Mouse (Mus musculus): ENCODE data around the gene Actr6. TPM values are rescaled to one million over a fixed set of nuclear protein-coding genes. Genes with fewer than 3 reads are reported as not detected.
A peak's percentile ranks its signal among the peaks of the same experiment; 100 is the strongest.

The Actr6 gene
- polyA plus RNA-seq, 1 experiment from 2014 or later: 33.2 TPM

- 48% methylated on average over 20 of the region's 20 CpGs for WGBS
- peak overlapping the region; percentile 21; the same call in 1 of the 2 replicates for H3K4me2 ChIP-seq
Observed at GRCm38 (mm10) chr10:89695194-89695911, 36.7 kb downstream of the Actr6 start.

DNA sequence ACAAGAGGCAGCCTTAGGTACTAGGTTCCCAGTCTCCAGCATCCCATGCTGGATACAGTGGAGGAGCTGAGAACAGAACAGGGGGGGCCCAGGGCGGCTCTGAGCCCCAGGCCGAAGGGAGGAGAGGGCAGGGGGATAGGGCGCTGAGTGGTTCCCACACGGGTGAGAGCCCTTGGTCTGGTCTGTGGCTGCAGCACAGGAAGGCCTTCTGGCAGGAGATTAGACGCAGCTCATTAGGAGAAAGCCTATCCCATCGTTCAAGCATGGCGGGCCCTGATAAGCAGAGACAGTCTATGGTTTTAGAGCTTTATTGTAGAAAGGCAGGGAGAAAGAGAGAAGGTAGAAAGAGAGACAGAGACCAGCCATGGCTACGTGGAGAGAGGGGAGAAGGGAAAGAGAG, 42.1 kb downstream of the Actr6 start:
- no peaks in the 10 kb centered on the region for H3K36me3 ChIP-seq (ENCODE audit: control insufficient read depth, insufficient read depth, low read length)
- peaks cover 21% of the 10 kb centered on the region for H3K4me1 ChIP-seq (replicated peaks; ENCODE audit: control insufficient read depth, insufficient read depth, low read length)
- H3K9me3 ChIP-seq (ENCODE audit: control insufficient read depth, low read length): no peaks in the 10 kb centered on the region
- DNase-seq (ENCODE audit: low spot score) (peak; percentile 50), ATAC-seq (replicated peaks; ENCODE audit: low FRiP score) (peak; percentile 45)
- H3K27ac ChIP-seq (ENCODE audit: low read depth, low read length): no peak overlapping the region
- peak overlapping the region; percentile 39 for H3K4me2 ChIP-seq
- no peak overlapping the region for H3K4me3 ChIP-seq (ENCODE audit: low read depth, low read length)
- no peaks in the 10 kb centered on the region for H3K27me3 ChIP-seq (replicated peaks; ENCODE audit: control insufficient read depth, insufficient read depth, low read length)
- no peak overlapping the region for H3K9ac ChIP-seq (ENCODE audit: low read depth, low read length)
- WGBS: 33% methylated on average over 8 of the region's 8 CpGs

More at GRCm38 (mm10) chr10:89695194-89695911, 36.7 kb downstream of the Actr6 start:
- no peak for DNase-seq (ENCODE audit: low spot score)
- H3K27me3 ChIP-seq (replicated peaks; ENCODE audit: control insufficient read depth, insufficient read depth, low read length): no peaks in the 10 kb centered on the region
- H3K9ac ChIP-seq (ENCODE audit: low read depth, low read length): no peak overlapping the region
- no peaks in the 10 kb centered on the region for H3K36me3 ChIP-seq (ENCODE audit: control insufficient read depth, insufficient read depth, low read length)
- no peak overlapping the region for H3K4me3 ChIP-seq (ENCODE audit: low read depth, low read length)
- ATAC-seq (replicated peaks; ENCODE audit: low FRiP score): no peak
- H3K4me1 ChIP-seq (replicated peaks; ENCODE audit: control insufficient read depth, insufficient read depth, low read length): 0 out of 2 replicates have a peak, but pooled peaks cover under 1% of the 10 kb centered on the region
- no peaks in the 10 kb centered on the region for H3K9me3 ChIP-seq (ENCODE audit: control insufficient read depth, low read length)
- H3K27ac ChIP-seq (ENCODE audit: low read depth, low read length): no peak overlapping the region; the same call in 1 of the 2 replicates

DNA sequence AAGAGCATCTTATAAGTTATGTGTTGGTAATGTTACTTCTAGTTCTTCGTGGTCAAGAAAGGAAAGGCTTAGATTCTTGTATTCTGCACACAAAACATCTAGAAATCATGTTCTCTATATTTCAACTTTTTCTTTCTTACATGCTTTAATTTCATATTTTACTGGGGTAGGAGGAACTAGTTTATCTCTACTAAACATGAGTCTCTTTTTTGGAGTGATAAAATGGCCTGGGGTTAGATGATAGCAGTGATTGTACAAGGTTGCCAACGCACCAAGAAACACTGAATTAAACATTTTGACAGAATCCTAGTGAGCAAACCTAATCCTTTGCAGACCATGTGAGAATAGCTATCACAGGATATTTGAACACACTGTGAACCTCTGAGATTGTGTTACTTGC, 44.6 kb downstream of the Actr6 start:
- Histone ChIP-seq H3K36me3 (ENCODE audit: control insufficient read depth, insufficient read depth, low read length) (no peaks in the 10 kb centered on the region), H3K27ac (ENCODE audit: low read depth, low read length) (no peak overlapping the region), H3K4me1 (replicated peaks; ENCODE audit: control insufficient read depth, insufficient read depth, low read length) (peaks cover 29% of the 10 kb centered on the region), H3K4me3 (ENCODE audit: low read depth, low read length) (no peak overlapping the region), H3K9ac (ENCODE audit: low read depth, low read length) (no peak overlapping the region), H3K4me2 (peak overlapping the region; percentile 87; the same call in 1 of the 2 replicates), H3K9me3 (ENCODE audit: control insufficient read depth, low read length) (no peaks in the 10 kb centered on the region), H3K27me3 (replicated peaks; ENCODE audit: control insufficient read depth, insufficient read depth, low read length) (no peaks in the 10 kb centered on the region)
- 53% methylated on average over 2 of the region's 2 CpGs for WGBS
- no peak for DNase-seq (ENCODE audit: low spot score)
- no peak for ATAC-seq (replicated peaks; ENCODE audit: low FRiP score)

GRCm38 (mm10) chr10:89686139-89686808, 45.8 kb downstream of the Actr6 start, which contains the start of gene Scyl2:
TSS of gene Scyl2 (minus strand) at chr10:89686285.
- H3K27ac ChIP-seq (ENCODE audit: low read depth, low read length): peak within 1 kb of the TSS; percentile 88
- peak within 1 kb of the TSS; percentile 92 for H3K9ac ChIP-seq (ENCODE audit: low read depth, low read length)
- H3K4me3 ChIP-seq (ENCODE audit: low read depth, low read length): peak within 1 kb of the TSS; percentile 99
- ATAC-seq (replicated peaks; ENCODE audit: low FRiP score) (peak; percentile 95), DNase-seq (ENCODE audit: low spot score) (peak; percentile 93)
- peaks cover 32% of the 10 kb centered on the region for H3K4me1 ChIP-seq (replicated peaks; ENCODE audit: control insufficient read depth, insufficient read depth, low read length)
- peak within 1 kb of the TSS; percentile 87 for H3K4me2 ChIP-seq
- no peaks in the 10 kb centered on the region for H3K27me3 ChIP-seq (replicated peaks; ENCODE audit: control insufficient read depth, insufficient read depth, low read length)
- H3K36me3 ChIP-seq (ENCODE audit: control insufficient read depth, insufficient read depth, low read length): no peaks in the 10 kb centered on the region
- H3K9me3 ChIP-seq (ENCODE audit: control insufficient read depth, low read length): no peaks in the 10 kb centered on the region
- 5% methylated on average over 31 of the region's 31 CpGs for WGBS

GRCm38 (mm10) chr10:89685391-89686138, 46.5 kb downstream of the Actr6 start:
- Histone ChIP-seq H3K9me3 (ENCODE audit: control insufficient read depth, low read length) (no peaks in the 10 kb centered on the region), H3K36me3 (ENCODE audit: control insufficient read depth, insufficient read depth, low read length) (no peaks in the 10 kb centered on the region), H3K4me1 (replicated peaks; ENCODE audit: control insufficient read depth, insufficient read depth, low read length) (peaks cover 35% of the 10 kb centered on the region), H3K4me2 (peak overlapping the region; percentile 87), H3K9ac (ENCODE audit: low read depth, low read length) (peak overlapping the region; percentile 92), H3K4me3 (ENCODE audit: low read depth, low read length) (peak overlapping the region; percentile 99), H3K27ac (ENCODE audit: low read depth, low read length) (peak overlapping the region; percentile 88), H3K27me3 (replicated peaks; ENCODE audit: control insufficient read depth, insufficient read depth, low read length) (no peaks in the 10 kb centered on the region)
- ATAC-seq (replicated peaks; ENCODE audit: low FRiP score): peak; percentile 61
- peak; percentile 48 for DNase-seq (ENCODE audit: low spot score)
- WGBS: under 1% methylated on average over 51 of the region's 51 CpGs

- DNase-seq (ENCODE audit: low spot score): no peak
- Histone ChIP-seq H3K9me3 (ENCODE audit: control insufficient read depth, low read length) (no peaks in the 10 kb centered on the region), H3K36me3 (ENCODE audit: control insufficient read depth, insufficient read depth, low read length) (peaks cover 2% of the 10 kb centered on the region; the same call in 1 of the 2 replicates), H3K9ac (ENCODE audit: low read depth, low read length) (no peak overlapping the region), H3K4me3 (ENCODE audit: low read depth, low read length) (no peak overlapping the region), H3K4me2 (no peak overlapping the region), H3K4me1 (replicated peaks; ENCODE audit: control insufficient read depth, insufficient read depth, low read length) (peaks cover 30% of the 10 kb centered on the region), H3K27ac (ENCODE audit: low read depth, low read length) (no peak overlapping the region), H3K27me3 (replicated peaks; ENCODE audit: control insufficient read depth, insufficient read depth, low read length) (no peaks in the 10 kb centered on the region)
- 79% methylated on average over 10 of the region's 10 CpGs for WGBS
- ATAC-seq (replicated peaks; ENCODE audit: low FRiP score): no peak
Observed at GRCm38 (mm10) chr10:89682961-89683360, 49.1 kb downstream of the Actr6 start.

DNA sequence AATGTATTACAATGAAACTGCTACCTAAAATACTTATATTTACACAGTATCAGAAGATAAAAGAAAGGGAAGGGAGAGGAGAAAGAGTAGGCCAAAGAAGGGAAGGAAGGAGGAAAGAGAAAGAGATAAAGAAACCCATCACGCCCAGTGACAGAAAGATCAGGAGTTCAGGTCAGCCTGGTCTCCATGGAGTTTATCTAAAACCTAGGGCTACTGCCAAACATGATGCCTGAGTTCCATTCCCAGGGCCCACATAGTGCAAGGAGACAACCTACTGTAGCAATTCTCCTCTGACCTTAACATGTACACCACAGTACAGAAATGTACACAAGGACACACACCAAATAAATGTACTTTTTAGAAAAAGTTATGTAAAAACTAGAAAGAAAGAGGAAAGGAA, 49.9 kb downstream of the Actr6 start:
- Histone ChIP-seq H3K27ac (ENCODE audit: low read depth, low read length) (no peak overlapping the region), H3K4me3 (ENCODE audit: low read depth, low read length) (no peak overlapping the region), H3K4me1 (replicated peaks; ENCODE audit: control insufficient read depth, insufficient read depth, low read length) (peaks cover 29% of the 10 kb centered on the region), H3K9ac (ENCODE audit: low read depth, low read length) (no peak overlapping the region), H3K9me3 (ENCODE audit: control insufficient read depth, low read length) (no peaks in the 10 kb centered on the region), H3K4me2 (no peak overlapping the region), H3K27me3 (replicated peaks; ENCODE audit: control insufficient read depth, insufficient read depth, low read length) (no peaks in the 10 kb centered on the region), H3K36me3 (ENCODE audit: control insufficient read depth, insufficient read depth, low read length) (peaks cover 3% of the 10 kb centered on the region; the same call in 1 of the 2 replicates)
- ATAC-seq (replicated peaks; ENCODE audit: low FRiP score) (no peak), DNase-seq (ENCODE audit: low spot score) (no peak)
- 29% methylated on average over 1 of the region's 1 CpGs for WGBS

- Histone ChIP-seq H3K4me3 (ENCODE audit: low read depth, low read length) (no peak overlapping the region), H3K4me2 (no peak overlapping the region), H3K4me1 (replicated peaks; ENCODE audit: control insufficient read depth, insufficient read depth, low read length) (peaks cover 24% of the 10 kb centered on the region), H3K9me3 (ENCODE audit: control insufficient read depth, low read length) (no peaks in the 10 kb centered on the region), H3K9ac (ENCODE audit: low read depth, low read length) (no peak overlapping the region), H3K27me3 (replicated peaks; ENCODE audit: control insufficient read depth, insufficient read depth, low read length) (no peaks in the 10 kb centered on the region), H3K36me3 (ENCODE audit: control insufficient read depth, insufficient read depth, low read length) (peaks cover 3% of the 10 kb centered on the region; the same call in 1 of the 2 replicates), H3K27ac (ENCODE audit: low read depth, low read length) (no peak overlapping the region)
- no peak for ATAC-seq (replicated peaks; ENCODE audit: low FRiP score)
- WGBS: 90% methylated on average over 4 of the region's 4 CpGs
- DNase-seq (ENCODE audit: low spot score): no peak
Observed at GRCm38 (mm10) chr10:89681706-89682105, 50.4 kb downstream of the Actr6 start.

Measured in liver, embryonic 11.5 days (tissue).